Mouse (Mus musculus) liver, embryonic 16.5 days (tissue): Measurements from ENCODE around the gene Zfp644. TPM values are rescaled to one million over a fixed set of nuclear protein-coding genes. Genes with fewer than 3 reads are reported as not detected.

ENCODE experiments used
- ATAC-seq: fragments of 200-750 bp; cut with Nextera tagmentation; 2 replicates; pipeline ENCODE4 v1.8.0; 2017; ENCODE audit warnings: low read depth, mild to moderate bottlenecking, moderate number of reproducible peaks, moderate library complexity
- H3K27ac ChIP-seq: fragments of 300-500 bp; sonication (generic); 2 replicates; pipeline ENCODE4 v1.5.1; 2014; ENCODE audit warnings: mild to moderate bottlenecking, low read length
- H3K27me3 ChIP-seq: fragments of 300-500 bp; sonication (generic); 2 replicates; pipeline ENCODE4 v1.6.1; 2014; ENCODE audit warnings: low read depth, low read length, mixed read lengths; ENCODE audit not compliant: control insufficient read depth, insufficient read depth
- H3K36me3 ChIP-seq: fragments of 300-500 bp; sonication (generic); 2 replicates; pipeline ENCODE4 v1.6.1; 2014; ENCODE audit warnings: mild to moderate bottlenecking; ENCODE audit not compliant: control insufficient read depth, insufficient read depth
- H3K4me1 ChIP-seq: fragments of 300-500 bp; sonication (generic); 2 replicates; pipeline ENCODE4 v1.6.1; 2014; ENCODE audit warnings: low read depth, low read length, mixed read lengths; ENCODE audit not compliant: control insufficient read depth
- H3K4me2 ChIP-seq: fragments of 300-500 bp; sonication (generic); 2 replicates; pipeline ENCODE4 v1.6.1; 2014; ENCODE audit warnings: low read depth, low read length, mixed read lengths
- H3K4me3 ChIP-seq: fragments of 300-500 bp; sonication (generic); 2 replicates; pipeline ENCODE4 v1.5.1; 2014; ENCODE audit warnings: low read depth, mild to moderate bottlenecking, low read length
- H3K9ac ChIP-seq: fragments of 300-500 bp; sonication (generic); 2 replicates; pipeline ENCODE4 v1.6.1; 2014; ENCODE audit warnings: low read depth, low read length
- H3K9me3 ChIP-seq: fragments of 300-500 bp; sonication (generic); replicated peaks from 2 replicates; pipeline ENCODE4 v1.6.1; 2016; ENCODE audit warnings: low read length; ENCODE audit not compliant: control insufficient read depth
- WGBS: fragments of 180-500 bp; shearing (Covaris S2); extraction: QIAGEN DNeasy Blood & Tissue Kit; methylation state at CpG from one replicate; pipeline ENCODE4 v1.1.7; 2014; ENCODE audit not compliant: insufficient replicate concordance; 5-methylcytosine and 5-hydroxymethylcytosine counted together
- polyA plus RNA-seq: library from polyadenylated mRNA; unstranded; fragments of >200 nt; fragmentation: Nextera tagmentation; extraction: Ambion mirVana; gene quantifications from 2 replicates; pipeline ENCODE4 v1.2.1, GENCODE M21; 2015

Gene Zfp644
- polyA plus RNA-seq, 1 experiment from 2014 or later = 15.8 TPM

GRCm38 (mm10) chr5:106649995-106650394, 47.1 kb downstream of the Zfp644 start:
- Histone ChIP-seq H3K4me2 (no peak overlapping the region), H3K27me3 (no peaks in the 10 kb centered on the region), H3K9me3 (no peaks in the 10 kb centered on the region), H3K9ac (no peak overlapping the region), H3K4me1 (peaks cover 7% of the 10 kb centered on the region), H3K36me3 (no peaks in the 10 kb centered on the region), H3K4me3 (no peak overlapping the region), H3K27ac (no peak overlapping the region)
- no peak for ATAC-seq

- Histone ChIP-seq H3K4me1 (peaks cover 7% of the 10 kb centered on the region), H3K9me3 (no peaks in the 10 kb centered on the region), H3K9ac (no peak overlapping the region), H3K27ac (no peak overlapping the region), H3K27me3 (no peaks in the 10 kb centered on the region), H3K4me2 (no peak overlapping the region), H3K4me3 (no peak overlapping the region), H3K36me3 (no peaks in the 10 kb centered on the region)
- ATAC-seq = no peak
These were observed 47.6 kb downstream of the Zfp644 start for GRCm38 (mm10) chr5:106649441-106649840.

GRCm38 (mm10) chr5:106643434-106643833, 53.7 kb downstream of the Zfp644 start:
- WGBS = 62% methylated on average over 4 of the region's 4 CpGs

GRCm38 (mm10) chr5:106641876-106642275, 55.2 kb downstream of the Zfp644 start:
- no peak overlapping the region for H3K27ac ChIP-seq
- H3K4me2 ChIP-seq = no peak overlapping the region
- H3K4me3 ChIP-seq = no peak overlapping the region
- no peak for ATAC-seq
- WGBS = 83% methylated on average over 3 of the region's 3 CpGs
- H3K27me3 ChIP-seq = no peaks in the 10 kb centered on the region
- H3K4me1 ChIP-seq = peaks cover 5% of the 10 kb centered on the region
- H3K9me3 ChIP-seq = no peaks in the 10 kb centered on the region
- peaks cover 13% of the 10 kb centered on the region for H3K36me3 ChIP-seq
- no peak overlapping the region for H3K9ac ChIP-seq

More at GRCm38 (mm10) chr5:106643434-106643833, 53.7 kb downstream of the Zfp644 start:
- no peak overlapping the region for H3K9ac ChIP-seq
- ATAC-seq = 0 out of 2 replicates have a peak, but pooled peaks have one; percentile 21
- H3K4me2 ChIP-seq = no peak overlapping the region
- H3K4me1 ChIP-seq = peaks cover 5% of the 10 kb centered on the region
- H3K36me3 ChIP-seq = no peaks in the 10 kb centered on the region
- H3K4me3 ChIP-seq = no peak overlapping the region
- no peaks in the 10 kb centered on the region for H3K9me3 ChIP-seq
- no peak overlapping the region for H3K27ac ChIP-seq
- H3K27me3 ChIP-seq = no peaks in the 10 kb centered on the region

GRCm38 (mm10) chr5:106640235-106640809, 56.8 kb downstream of the Zfp644 start:
- H3K9me3 ChIP-seq = no peaks in the 10 kb centered on the region
- no peak overlapping the region for H3K27ac ChIP-seq
- no peak overlapping the region for H3K4me3 ChIP-seq
- ATAC-seq = no peak
- peaks cover 20% of the 10 kb centered on the region for H3K36me3 ChIP-seq
- no peaks in the 10 kb centered on the region for H3K27me3 ChIP-seq
- no peak overlapping the region for H3K9ac ChIP-seq
- peaks cover 5% of the 10 kb centered on the region for H3K4me1 ChIP-seq
- 80% methylated on average over 5 of the region's 5 CpGs for WGBS
- H3K4me2 ChIP-seq = no peak overlapping the region

GRCm38 (mm10) chr5:106639627-106640026, 57.5 kb downstream of the Zfp644 start:
- H3K9ac ChIP-seq = no peak overlapping the region
- ATAC-seq = no peak

GRCm38 (mm10) chr5:106636423-106636946, 60.6 kb downstream of the Zfp644 start:
- Histone ChIP-seq H3K27me3 (no peaks in the 10 kb centered on the region), H3K4me3 (no peak overlapping the region), H3K4me1 (no peaks in the 10 kb centered on the region), H3K36me3 (peaks cover 29% of the 10 kb centered on the region), H3K9ac (no peak overlapping the region), H3K9me3 (no peaks in the 10 kb centered on the region), H3K4me2 (no peak overlapping the region), H3K27ac (no peak overlapping the region)
- no peak for ATAC-seq
- 89% methylated on average over 13 of the region's 13 CpGs for WGBS

More at GRCm38 (mm10) chr5:106639627-106640026, 57.5 kb downstream of the Zfp644 start:
- H3K27ac ChIP-seq = no peak overlapping the region
- no peak overlapping the region for H3K4me2 ChIP-seq
- peaks cover 5% of the 10 kb centered on the region for H3K4me1 ChIP-seq
- H3K9me3 ChIP-seq = no peaks in the 10 kb centered on the region
- H3K4me3 ChIP-seq = no peak overlapping the region
- no peaks in the 10 kb centered on the region for H3K27me3 ChIP-seq
- WGBS = 61% methylated on average over 2 of the region's 2 CpGs
- peaks cover 25% of the 10 kb centered on the region for H3K36me3 ChIP-seq

- H3K27me3 ChIP-seq = no peaks in the 10 kb centered on the region
- H3K9ac ChIP-seq = no peak overlapping the region
- ATAC-seq = no peak
- 77% methylated on average over 8 of the region's 8 CpGs for WGBS
- H3K9me3 ChIP-seq = no peaks in the 10 kb centered on the region
- no peak overlapping the region for H3K4me2 ChIP-seq
- no peaks in the 10 kb centered on the region for H3K36me3 ChIP-seq
- no peaks in the 10 kb centered on the region for H3K4me1 ChIP-seq
- H3K4me3 ChIP-seq = no peak overlapping the region
- no peak overlapping the region for H3K27ac ChIP-seq
These were observed 68.5 kb downstream of the Zfp644 start for GRCm38 (mm10) chr5:106628369-106629149.

GRCm38 (mm10) chr5:106623337-106623736, 73.8 kb downstream of the Zfp644 start:
- no peaks in the 10 kb centered on the region for H3K27me3 ChIP-seq
- no peak overlapping the region for H3K27ac ChIP-seq
- peaks cover 9% of the 10 kb centered on the region for H3K36me3 ChIP-seq
- no peak overlapping the region for H3K4me2 ChIP-seq
- H3K4me1 ChIP-seq = no peaks in the 10 kb centered on the region
- no peak for ATAC-seq
- H3K9ac ChIP-seq = no peak overlapping the region
- no peaks in the 10 kb centered on the region for H3K9me3 ChIP-seq
- whole genome bisulfite sequencing = 88% methylated on average over 4 of the region's 4 CpGs
- no peak overlapping the region for H3K4me3 ChIP-seq
